Mouse (Mus musculus) megakaryocyte, embryonic 14.5 days (primary cell): ENCODE data around the gene Baiap2.

Experiments
- FLI1 ChIP-seq: IDR thresholded peaks from 2 replicates; pipeline ENCODE4 v1.6.1; 2012; ENCODE audit warnings: low read length, inconsistent platforms, mixed read lengths
- GATA1 ChIP-seq: IDR thresholded peaks from 3 replicates; pipeline ENCODE4 v1.6.1; 2012; ENCODE audit warnings: mixed read lengths, low read length, inconsistent platforms, borderline replicate concordance

DNA sequence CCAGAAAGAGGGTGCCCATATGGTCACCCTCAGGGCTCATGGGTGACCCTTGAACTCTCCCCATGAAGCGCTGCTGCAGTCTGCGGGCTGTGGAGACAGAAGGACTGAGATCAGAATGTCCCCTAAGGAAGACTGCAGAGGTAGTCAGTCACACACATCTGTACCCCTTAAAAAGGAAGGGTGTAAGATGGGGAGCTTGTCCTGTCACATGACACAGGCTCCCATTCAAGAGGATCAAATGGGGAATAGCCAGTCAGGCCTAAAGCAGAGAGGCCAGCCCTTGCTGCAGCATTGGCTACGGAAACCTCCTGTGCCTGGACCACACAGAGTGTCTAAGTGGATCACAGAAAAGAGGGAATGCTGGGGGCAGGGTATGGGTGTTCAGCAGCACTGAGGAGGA lies 90.9 kb downstream of the Baiap2 start:
- TF ChIP-seq GATA1 (no peak), FLI1 (no peak)
